Mouse (Mus musculus): Measurements from ENCODE around the gene Atp5e. TPM values are rescaled to one million over a fixed set of nuclear protein-coding genes. Genes with fewer than 3 reads are reported as not detected.
A peak's percentile ranks its signal among the peaks of the same experiment; 100 is the strongest.

Atp5e gene
- total and polyA plus RNA-seq, 3 experiments, result 251 to 699 (median 673) TPM

DNA sequence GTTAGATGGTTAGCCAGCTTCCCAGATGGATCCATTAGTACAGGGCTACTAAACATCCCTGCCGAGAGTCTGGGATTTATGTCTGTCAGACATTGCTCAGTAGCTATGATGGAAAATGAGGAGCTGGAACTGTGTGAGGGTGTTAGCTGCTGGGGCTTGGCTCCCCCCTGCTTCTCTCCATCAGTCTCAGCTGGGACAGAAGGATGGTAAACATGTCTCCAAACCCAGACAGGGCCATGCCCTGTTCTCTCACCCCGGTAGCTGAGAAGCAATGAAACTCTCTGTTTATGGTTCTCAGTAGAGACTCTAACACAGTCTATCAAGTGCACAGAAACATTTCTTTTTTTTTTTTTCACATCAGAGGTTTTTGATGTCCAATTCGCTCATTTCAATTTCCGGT, 44.1 kb upstream of the Atp5e start:
- H3K4me1 ChIP-seq (ENCODE audit: control insufficient read depth in 1 of 2, insufficient read depth in 2 of 2), result peaks cover 0 to 13% of the 10 kb centered on the region in 2 experiments
- no peaks in the 10 kb centered on the region for H3K36me3 ChIP-seq (replicated peaks in 1 of 2; ENCODE audit: control insufficient read depth in 1 of 2, insufficient read depth in 1 of 2, low read length in 1 of 2)
- in situ Hi-C loops (cut with MboI; ENCODE audit: low pct_ligation_motif_present, low pct_unique_long_range_greater_than_20kb, low sequenced_read_pairs) (no loop called here), dilution Hi-C loops (cut with MboI; ENCODE audit: extremely low pct_ligation_motif_present, extremely low pct_unique_long_range_greater_than_20kb, low sequenced_read_pairs) (no loop called here)
- H3K27ac ChIP-seq (ENCODE audit: insufficient read depth, low read depth), result no peak overlapping the region
- H3K4me2 ChIP-seq (ENCODE audit: insufficient read depth, low read depth, poor library complexity, severe bottlenecking), result no peak overlapping the region
- H3K79me2 ChIP-seq (replicated peaks; ENCODE audit: control insufficient read depth, extremely low read depth, insufficient read depth, poor library complexity, severe bottlenecking), result no peaks in the 10 kb centered on the region
- H3K4me3 ChIP-seq (replicated peaks in 1 of 3; ENCODE audit: low read depth in 2 of 3, low read length in 2 of 3, poor library complexity in 1 of 3), result no peak overlapping the region
- no peaks in the 10 kb centered on the region for H3K9me3 ChIP-seq (replicated peaks; ENCODE audit: low read length)
- no peaks in the 10 kb centered on the region for H3K27me3 ChIP-seq (replicated peaks)
- DNase-seq (ENCODE audit: extremely low read depth), result no peak
- no peak overlapping the region for H3K9ac ChIP-seq (ENCODE audit: insufficient read depth, low read depth)
- TF ChIP-seq GABPA (IDR thresholded peaks at IDR 0.05; ENCODE audit: insufficient replicate concordance, low read depth, low read length), result no peak
- TF ChIP-seq ZNF384 (IDR thresholded peaks at IDR 0.05; ENCODE audit: low read depth, low read length), result no peak
- no peak for TF ChIP-seq HCFC1 (IDR thresholded peaks at IDR 0.05; ENCODE audit: low read depth, low read length)
- TF ChIP-seq ZC3H11A (IDR thresholded peaks at IDR 0.05; ENCODE audit: low read depth, low read length), result no peak
- no peak for TF ChIP-seq MAX (IDR thresholded peaks at IDR 0.05; ENCODE audit: low read length)
- no peak for TF ChIP-seq UBTF (IDR thresholded peaks at IDR 0.05; ENCODE audit: low read depth, low read length)
- TF ChIP-seq MXI1 (IDR thresholded peaks at IDR 0.05; ENCODE audit: low read depth, low read length), result no peak
- TF ChIP-seq TCF12 (IDR thresholded peaks at IDR 0.05; ENCODE audit: low read depth, low read length), result no peak
- no peak for TF ChIP-seq ZMIZ1 (IDR thresholded peaks at IDR 0.05; ENCODE audit: low read depth, low read length)
- TF ChIP-seq CHD2 (IDR thresholded peaks at IDR 0.05; ENCODE audit: low read length), result no peak
- TF ChIP-seq MEF2A (IDR thresholded peaks at IDR 0.05; ENCODE audit: borderline replicate concordance, low read depth, low read length), result no peak
- TF ChIP-seq SMC3 (IDR thresholded peaks at IDR 0.05; ENCODE audit: low read depth, low read length), result no peak
- TF ChIP-seq ELF1 (IDR thresholded peaks at IDR 0.05; ENCODE audit: low read depth, low read length), result no peak
- TF ChIP-seq ETS1 (conservative IDR thresholded peaks at IDR 0.05; ENCODE audit: low read depth, low read length), result no peak

GRCm38 (mm10) chr2:174502831-174503460, 39.0 kb upstream of the Atp5e start:
- TF ChIP-seq CHD2 (IDR thresholded peaks at IDR 0.05; ENCODE audit: low read length), result no peak
- TF ChIP-seq USF2 (conservative IDR thresholded peaks at IDR 0.05; ENCODE audit: low read depth, low read length), result no peak
- TF ChIP-seq GABPA (IDR thresholded peaks at IDR 0.05; ENCODE audit: insufficient replicate concordance, low read depth, low read length), result no peak
- TF ChIP-seq ZNF384 (IDR thresholded peaks at IDR 0.05; ENCODE audit: low read depth, low read length), result no peak
- TF ChIP-seq NELFE (IDR thresholded peaks at IDR 0.05; ENCODE audit: low read depth, low read length), result no peak
- no peak for TF ChIP-seq RAD21 (IDR thresholded peaks at IDR 0.05; ENCODE audit: low read depth, low read length)
- TF ChIP-seq ELF1 (IDR thresholded peaks at IDR 0.05; ENCODE audit: low read depth, low read length), result 0 out of 2 replicates have a peak, but pooled peaks have one; percentile 4
- TF ChIP-seq RCOR1 (conservative IDR thresholded peaks at IDR 0.05; ENCODE audit: low read depth, low read length), result no peak
- TF ChIP-seq MXI1 (IDR thresholded peaks at IDR 0.05; ENCODE audit: low read depth, low read length), result peak; percentile 42; the same call in 1 of the 2 replicates
- TF ChIP-seq ZMIZ1 (IDR thresholded peaks at IDR 0.05; ENCODE audit: low read depth, low read length), result no peak
- TF ChIP-seq TCF12 (IDR thresholded peaks at IDR 0.05; ENCODE audit: low read depth, low read length), result no peak
- TF ChIP-seq JUN (IDR thresholded peaks at IDR 0.05; ENCODE audit: insufficient read depth, low read depth, low read length), result no peak
- TF ChIP-seq POLR2AphosphoS2 (IDR thresholded peaks at IDR 0.05; ENCODE audit: low read depth, low read length), result no peak
- TF ChIP-seq NRF1 (IDR thresholded peaks at IDR 0.05; ENCODE audit: low read depth, low read length), result peak; percentile 42; the same call in 1 of the 2 replicates
- TF ChIP-seq MEF2A (IDR thresholded peaks at IDR 0.05; ENCODE audit: borderline replicate concordance, low read depth, low read length), result no peak
- TF ChIP-seq UBTF (IDR thresholded peaks at IDR 0.05; ENCODE audit: low read depth, low read length), result no peak
- no peak for TF ChIP-seq ZKSCAN1 (IDR thresholded peaks at IDR 0.05; ENCODE audit: borderline replicate concordance, low read depth, low read length)
- peak; percentile 62; the same call in 1 of the 2 replicates for TF ChIP-seq TBP (conservative IDR thresholded peaks at IDR 0.05; ENCODE audit: low read depth, low read length)
- TF ChIP-seq KAT2A (IDR thresholded peaks at IDR 0.05; ENCODE audit: insufficient replicate concordance, low read length), result no peak
- TF ChIP-seq SIN3A (IDR thresholded peaks at IDR 0.05; ENCODE audit: low read length), result no peak
- TF ChIP-seq POLR2A (IDR thresholded peaks at IDR 0.05; ENCODE audit: low read depth, low read length), result peak; percentile 47
- TF ChIP-seq EP300 (IDR thresholded peaks at IDR 0.05; ENCODE audit: low read length), result no peak
- Histone ChIP-seq H3K79me2 (replicated peaks; ENCODE audit: control insufficient read depth, extremely low read depth, insufficient read depth, poor library complexity, severe bottlenecking) (no peaks in the 10 kb centered on the region), H3K9me3 (replicated peaks; ENCODE audit: low read length) (no peaks in the 10 kb centered on the region), H3K27ac (ENCODE audit: insufficient read depth, low read depth) (peak overlapping the region; percentile 46; the same call in 1 of the 2 replicates), H3K9ac (ENCODE audit: insufficient read depth, low read depth) (peak overlapping the region; percentile 64), H3K4me3 (replicated peaks in 1 of 3; ENCODE audit: low read depth in 2 of 3, low read length in 2 of 3, poor library complexity in 1 of 3) (peak overlapping the region; percentile 26 to 63 (median 32)), H3K27me3 (replicated peaks) (no peaks in the 10 kb centered on the region), H3K4me2 (ENCODE audit: insufficient read depth, low read depth, poor library complexity, severe bottlenecking) (peak overlapping the region; percentile 93), H3K4me1 (ENCODE audit: control insufficient read depth in 1 of 2, insufficient read depth in 2 of 2) (peaks cover 2 to 10% of the 10 kb centered on the region in 2 experiments), H3K36me3 (replicated peaks in 1 of 2; ENCODE audit: control insufficient read depth in 1 of 2, insufficient read depth in 1 of 2, low read length in 1 of 2) (no peaks in the 10 kb centered on the region)
- DNase-seq (ENCODE audit: extremely low read depth), result peak; percentile 52
- in situ Hi-C loops (cut with MboI; ENCODE audit: low pct_ligation_motif_present, low pct_unique_long_range_greater_than_20kb, low sequenced_read_pairs) (no loop called here), dilution Hi-C loops (cut with MboI; ENCODE audit: extremely low pct_ligation_motif_present, extremely low pct_unique_long_range_greater_than_20kb, low sequenced_read_pairs) (no loop called here)
